Mouse (Mus musculus): ENCODE data around the gene Zfand3. TPM values are rescaled to one million over a fixed set of nuclear protein-coding genes. Genes with fewer than 3 reads are reported as not detected.

Zfand3 gene
- polyA plus RNA-seq, 1 experiment: 58.6 TPM

GRCm38 (mm10) chr17:29988141-29988540 is 16.4 kb upstream of the Zfand3 start:
- no peaks in the 10 kb centered on the region for H3K27me3 ChIP-seq (ENCODE audit: control insufficient read depth, insufficient read depth, low read length)
- no peaks in the 10 kb centered on the region for H3K4me1 ChIP-seq (ENCODE audit: control insufficient read depth, insufficient read depth, insufficient read length, low read length)
- WGBS: 37% methylated on average over 5 of the region's 5 CpGs
- no peak for TF ChIP-seq CTCF (IDR thresholded peaks at IDR 0.05; ENCODE audit: extremely low read depth, insufficient read length, insufficient replicate concordance, low read depth, low read length)
- no peak for TF ChIP-seq POLR2A (IDR thresholded peaks at IDR 0.05; ENCODE audit: low read depth, low read length)
- H3K36me3 ChIP-seq (ENCODE audit: control insufficient read depth, insufficient read depth, low read length): no peaks in the 10 kb centered on the region
- H3K4me3 ChIP-seq (ENCODE audit: low read depth, low read length): no peak overlapping the region
- no peak overlapping the region for H3K27ac ChIP-seq (ENCODE audit: insufficient read depth, low read depth, low read length)

GRCm38 (mm10) chr17:29989653-29990052 is 14.9 kb upstream of the Zfand3 start:
- TF ChIP-seq CTCF (IDR thresholded peaks at IDR 0.05; ENCODE audit: extremely low read depth, insufficient read length, insufficient replicate concordance, low read depth, low read length) (no peak), POLR2A (IDR thresholded peaks at IDR 0.05; ENCODE audit: low read depth, low read length) (no peak)
- Histone ChIP-seq H3K27me3 (ENCODE audit: control insufficient read depth, insufficient read depth, low read length) (no peaks in the 10 kb centered on the region), H3K4me1 (ENCODE audit: control insufficient read depth, insufficient read depth, insufficient read length, low read length) (no peaks in the 10 kb centered on the region), H3K27ac (ENCODE audit: insufficient read depth, low read depth, low read length) (no peak overlapping the region), H3K36me3 (ENCODE audit: control insufficient read depth, insufficient read depth, low read length) (no peaks in the 10 kb centered on the region), H3K4me3 (ENCODE audit: low read depth, low read length) (no peak overlapping the region)
- WGBS: 75% methylated on average over 5 of the region's 5 CpGs

- 95% methylated on average over 3 of the region's 3 CpGs for WGBS
- Histone ChIP-seq H3K4me1 (ENCODE audit: control insufficient read depth, insufficient read depth, insufficient read length, low read length) (no peaks in the 10 kb centered on the region), H3K27ac (ENCODE audit: insufficient read depth, low read depth, low read length) (no peak overlapping the region), H3K4me3 (ENCODE audit: low read depth, low read length) (no peak overlapping the region), H3K27me3 (ENCODE audit: control insufficient read depth, insufficient read depth, low read length) (no peaks in the 10 kb centered on the region), H3K36me3 (ENCODE audit: control insufficient read depth, insufficient read depth, low read length) (no peaks in the 10 kb centered on the region)
- TF ChIP-seq CTCF (IDR thresholded peaks at IDR 0.05; ENCODE audit: extremely low read depth, insufficient read length, insufficient replicate concordance, low read depth, low read length) (no peak), POLR2A (IDR thresholded peaks at IDR 0.05; ENCODE audit: low read depth, low read length) (no peak)
These were observed 14.4 kb upstream of the Zfand3 start for GRCm38 (mm10) chr17:29990136-29990535.

- H3K27ac ChIP-seq (ENCODE audit: insufficient read depth, low read depth, low read length): no peak overlapping the region
- WGBS: 82% methylated on average over 2 of the region's 2 CpGs
- no peaks in the 10 kb centered on the region for H3K4me1 ChIP-seq (ENCODE audit: control insufficient read depth, insufficient read depth, insufficient read length, low read length)
- no peaks in the 10 kb centered on the region for H3K36me3 ChIP-seq (ENCODE audit: control insufficient read depth, insufficient read depth, low read length)
- TF ChIP-seq POLR2A (IDR thresholded peaks at IDR 0.05; ENCODE audit: low read depth, low read length) (no peak), CTCF (IDR thresholded peaks at IDR 0.05; ENCODE audit: extremely low read depth, insufficient read length, insufficient replicate concordance, low read depth, low read length) (no peak)
- no peaks in the 10 kb centered on the region for H3K27me3 ChIP-seq (ENCODE audit: control insufficient read depth, insufficient read depth, low read length)
- H3K4me3 ChIP-seq (ENCODE audit: low read depth, low read length): no peak overlapping the region
These were observed 13.7 kb upstream of the Zfand3 start for GRCm38 (mm10) chr17:29990845-29991244.

- no peaks in the 10 kb centered on the region for H3K36me3 ChIP-seq (ENCODE audit: control insufficient read depth, insufficient read depth, low read length)
- WGBS: 86% methylated on average over 8 of the region's 8 CpGs
- H3K4me1 ChIP-seq (ENCODE audit: control insufficient read depth, insufficient read depth, insufficient read length, low read length): no peaks in the 10 kb centered on the region
- no peak overlapping the region for H3K4me3 ChIP-seq (ENCODE audit: low read depth, low read length)
- H3K27ac ChIP-seq (ENCODE audit: insufficient read depth, low read depth, low read length): no peak overlapping the region
- TF ChIP-seq CTCF (IDR thresholded peaks at IDR 0.05; ENCODE audit: extremely low read depth, insufficient read length, insufficient replicate concordance, low read depth, low read length): no peak
- no peak for TF ChIP-seq POLR2A (IDR thresholded peaks at IDR 0.05; ENCODE audit: low read depth, low read length)
- no peaks in the 10 kb centered on the region for H3K27me3 ChIP-seq (ENCODE audit: control insufficient read depth, insufficient read depth, low read length)
These were observed 11.0 kb upstream of the Zfand3 start for GRCm38 (mm10) chr17:29993488-29993887.

GRCm38 (mm10) chr17:29994011-29994410 is 10.5 kb upstream of the Zfand3 start:
- no peaks in the 10 kb centered on the region for H3K27me3 ChIP-seq (ENCODE audit: control insufficient read depth, insufficient read depth, low read length)
- no peaks in the 10 kb centered on the region for H3K36me3 ChIP-seq (ENCODE audit: control insufficient read depth, insufficient read depth, low read length)
- no peak overlapping the region for H3K4me3 ChIP-seq (ENCODE audit: low read depth, low read length)
- H3K27ac ChIP-seq (ENCODE audit: insufficient read depth, low read depth, low read length): no peak overlapping the region
- TF ChIP-seq CTCF (IDR thresholded peaks at IDR 0.05; ENCODE audit: extremely low read depth, insufficient read length, insufficient replicate concordance, low read depth, low read length): no peak
- no peak for TF ChIP-seq POLR2A (IDR thresholded peaks at IDR 0.05; ENCODE audit: low read depth, low read length)
- 70% methylated on average over 3 of the region's 3 CpGs for WGBS
- no peaks in the 10 kb centered on the region for H3K4me1 ChIP-seq (ENCODE audit: control insufficient read depth, insufficient read depth, insufficient read length, low read length)

- WGBS: 76% methylated on average over 4 of the region's 4 CpGs
- Histone ChIP-seq H3K36me3 (ENCODE audit: control insufficient read depth, insufficient read depth, low read length) (no peaks in the 10 kb centered on the region), H3K27me3 (ENCODE audit: control insufficient read depth, insufficient read depth, low read length) (no peaks in the 10 kb centered on the region), H3K4me1 (ENCODE audit: control insufficient read depth, insufficient read depth, insufficient read length, low read length) (no peaks in the 10 kb centered on the region), H3K4me3 (ENCODE audit: low read depth, low read length) (no peak overlapping the region), H3K27ac (ENCODE audit: insufficient read depth, low read depth, low read length) (no peak overlapping the region)
- TF ChIP-seq POLR2A (IDR thresholded peaks at IDR 0.05; ENCODE audit: low read depth, low read length) (no peak), CTCF (IDR thresholded peaks at IDR 0.05; ENCODE audit: extremely low read depth, insufficient read length, insufficient replicate concordance, low read depth, low read length) (no peak)
These were observed 10.1 kb upstream of the Zfand3 start for GRCm38 (mm10) chr17:29994459-29994858.

- Histone ChIP-seq H3K4me1 (ENCODE audit: control insufficient read depth, insufficient read depth, insufficient read length, low read length) (no peaks in the 10 kb centered on the region), H3K27me3 (ENCODE audit: control insufficient read depth, insufficient read depth, low read length) (no peaks in the 10 kb centered on the region), H3K4me3 (ENCODE audit: low read depth, low read length) (no peak overlapping the region), H3K36me3 (ENCODE audit: control insufficient read depth, insufficient read depth, low read length) (no peaks in the 10 kb centered on the region), H3K27ac (ENCODE audit: insufficient read depth, low read depth, low read length) (no peak overlapping the region)
- TF ChIP-seq POLR2A (IDR thresholded peaks at IDR 0.05; ENCODE audit: low read depth, low read length): no peak
- TF ChIP-seq CTCF (IDR thresholded peaks at IDR 0.05; ENCODE audit: extremely low read depth, insufficient read length, insufficient replicate concordance, low read depth, low read length): no peak
- WGBS: 93% methylated on average over 5 of the region's 5 CpGs
These were observed 8.5 kb upstream of the Zfand3 start for GRCm38 (mm10) chr17:29995986-29996385.

All from small intestine, adult 2 months (tissue).